Mouse (Mus musculus) olfactory bulb, adult 2 months (tissue): ENCODE results near the gene Eif4b.

Experiments used
- CTCF ChIP-seq: fragments of 200-500 bp; IDR thresholded peaks from 2 replicates; pipeline ENCODE4 v1.5.1; 2012; ENCODE audit warnings: low read depth, mild to moderate bottlenecking, low read length, moderate library complexity; ENCODE audit not compliant: insufficient read depth
- POLR2A ChIP-seq: fragments of 200-500 bp; IDR thresholded peaks from 2 replicates; pipeline ENCODE4 v1.6.1; 2012; ENCODE audit warnings: mild to moderate bottlenecking, low read depth, low read length, moderate library complexity; ENCODE audit not compliant: insufficient read depth

GRCm38 (mm10) chr15:102041951-102042350, 31.6 kb upstream of the Eif4b start:
- TF ChIP-seq CTCF (no peak), POLR2A (no peak)
